Mouse (Mus musculus) heart, adult 2 months (tissue): ENCODE measurements around the gene Csf2ra.

Experiments
- CTCF ChIP-seq: fragments of 200-600 bp; IDR thresholded peaks from 2 replicates; pipeline ENCODE4 v1.8.1; 2022; ENCODE audit warnings: antibody characterized with exemption, mild to moderate bottlenecking, moderate library complexity
- POLR2A ChIP-seq: fragments of 200-500 bp; IDR thresholded peaks from 2 replicates; pipeline ENCODE4 v1.6.1; 2011; ENCODE audit warnings: mild to moderate bottlenecking, low read depth, low read length, control low read depth; ENCODE audit not compliant: insufficient read depth

GRCm38 (mm10) chr19:61257733-61258132, 29.5 kb upstream of the Csf2ra start:
- TF ChIP-seq POLR2A (no peak), CTCF (no peak)
